Mouse (Mus musculus): ENCODE results near the gene Slc16a13. TPM values are rescaled to one million over a fixed set of nuclear protein-coding genes. Genes with fewer than 3 reads are reported as not detected.

Slc16a13 gene
- polyA plus RNA-seq, 2 experiments, result 3.2 to 3.8 TPM

DNA sequence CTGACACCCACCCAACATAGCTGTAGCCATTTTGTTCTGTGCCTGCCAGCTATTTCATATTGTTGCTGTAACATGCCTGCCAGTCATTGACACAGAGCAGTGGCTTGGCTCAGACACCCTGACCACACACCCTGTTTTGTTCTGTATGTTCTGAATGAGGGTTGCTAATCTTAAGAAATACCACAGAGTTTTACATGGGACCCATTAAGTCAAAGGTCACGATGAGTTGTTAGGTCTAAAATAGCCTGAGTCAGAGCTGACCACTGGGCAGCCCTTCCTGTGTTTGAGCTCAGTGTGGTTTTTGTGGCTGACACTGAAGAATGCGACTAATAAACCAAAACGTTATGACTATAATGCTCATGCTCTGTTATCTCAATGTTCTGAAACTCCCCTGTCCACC lies 22.5 kb downstream of the Slc16a13 start:
- Histone ChIP-seq H3K4me3 (ENCODE audit: insufficient read depth in 1 of 2, low read depth in 2 of 2, low read length in 2 of 2) (no peak overlapping the region), H3K4me1 (replicated peaks; ENCODE audit: control insufficient read depth in 2 of 2, insufficient read depth in 2 of 2, low read length in 1 of 2) (no peaks in the 10 kb centered on the region), H3K4me2 (ENCODE audit: low read depth) (no peak overlapping the region), H3K9ac (replicated peaks) (no peak overlapping the region), H3K36me3 (replicated peaks; ENCODE audit: control insufficient read depth, insufficient read depth, low read depth) (no peaks in the 10 kb centered on the region), H3K27ac (no peak overlapping the region), H3K27me3 (ENCODE audit: control insufficient read depth, insufficient read depth, low read length) (no peaks in the 10 kb centered on the region), H3K9me3 (ENCODE audit: control insufficient read depth, low read length) (no peaks in the 10 kb centered on the region)
- 28% methylated on average over 3 of the region's 3 CpGs for WGBS (ENCODE audit: insufficient replicate concordance)
- no peak for ATAC-seq (ENCODE audit: insufficient read depth)
- TF ChIP-seq EP300 (IDR thresholded peaks at IDR 0.05; ENCODE audit: low read depth) (no peak), CTCF (IDR thresholded peaks at IDR 0.05; ENCODE audit: low read depth) (no peak)
- DNase-seq (ENCODE audit: low read depth in 3 of 3, low spot score in 3 of 3), result no peak

DNA sequence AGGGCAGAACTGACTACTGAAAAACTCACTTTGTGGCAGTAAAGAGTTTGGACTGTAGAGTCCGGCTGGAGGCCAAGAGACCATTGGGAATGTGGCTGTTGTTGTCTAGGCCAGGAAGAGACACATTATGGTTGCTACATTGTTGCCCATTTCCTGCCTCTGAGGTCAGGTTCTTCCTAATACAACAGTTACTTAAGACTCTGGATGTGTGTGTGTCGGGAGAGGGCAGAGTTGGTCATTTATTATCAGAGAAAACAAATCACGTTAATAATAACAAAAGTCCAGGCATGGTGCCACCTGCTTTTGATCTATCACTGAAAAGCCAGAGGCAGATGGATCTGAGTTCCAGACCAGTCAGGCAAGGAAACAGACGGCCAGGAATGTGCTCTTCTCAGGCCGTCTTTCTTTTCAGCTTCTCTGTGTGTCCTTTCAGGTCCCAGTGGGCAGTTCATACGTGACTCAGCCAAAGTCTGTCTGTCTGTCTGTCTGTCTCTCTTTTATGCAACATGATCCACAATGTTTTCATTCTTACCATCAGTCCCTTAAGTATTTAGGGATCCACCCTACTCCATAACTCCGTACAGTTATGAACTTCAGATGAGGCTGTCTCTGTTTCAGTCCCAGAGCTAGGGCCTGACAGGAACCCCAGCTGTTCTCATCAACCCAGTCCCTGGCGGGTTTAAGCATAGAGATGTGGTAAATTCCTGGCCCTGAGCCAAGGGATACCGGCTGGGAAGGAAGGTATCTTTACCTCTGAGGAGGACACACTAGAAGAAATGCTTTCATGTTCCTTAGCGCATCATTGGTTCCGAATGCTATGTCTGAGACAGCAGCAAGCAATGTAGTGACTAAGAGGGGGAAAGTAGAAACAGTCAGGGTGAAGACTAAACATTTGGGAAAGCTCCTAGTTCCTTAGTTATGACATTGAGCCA lies 27.2 kb downstream of the Slc16a13 start:
- Histone ChIP-seq H3K4me3 (ENCODE audit: insufficient read depth in 1 of 2, low read depth in 2 of 2, low read length in 2 of 2) (no peak overlapping the region), H3K27ac (no peak overlapping the region), H3K9me3 (ENCODE audit: control insufficient read depth, low read length) (no peaks in the 10 kb centered on the region), H3K4me2 (ENCODE audit: low read depth) (no peak overlapping the region), H3K9ac (replicated peaks) (no peak overlapping the region), H3K27me3 (ENCODE audit: control insufficient read depth, insufficient read depth, low read length) (no peaks in the 10 kb centered on the region), H3K4me1 (replicated peaks; ENCODE audit: control insufficient read depth in 2 of 2, insufficient read depth in 2 of 2, low read length in 1 of 2) (no peaks in the 10 kb centered on the region), H3K36me3 (replicated peaks; ENCODE audit: control insufficient read depth, insufficient read depth, low read depth) (no peaks in the 10 kb centered on the region)
- DNase-seq (ENCODE audit: low read depth in 3 of 3, low spot score in 3 of 3) (no peak), ATAC-seq (ENCODE audit: insufficient read depth) (no peak)
- WGBS (ENCODE audit: insufficient replicate concordance), result 51% methylated on average over 11 of the region's 11 CpGs
- no peak for TF ChIP-seq CTCF (IDR thresholded peaks at IDR 0.05; ENCODE audit: low read depth)
- TF ChIP-seq EP300 (IDR thresholded peaks at IDR 0.05; ENCODE audit: low read depth), result no peak

DNA sequence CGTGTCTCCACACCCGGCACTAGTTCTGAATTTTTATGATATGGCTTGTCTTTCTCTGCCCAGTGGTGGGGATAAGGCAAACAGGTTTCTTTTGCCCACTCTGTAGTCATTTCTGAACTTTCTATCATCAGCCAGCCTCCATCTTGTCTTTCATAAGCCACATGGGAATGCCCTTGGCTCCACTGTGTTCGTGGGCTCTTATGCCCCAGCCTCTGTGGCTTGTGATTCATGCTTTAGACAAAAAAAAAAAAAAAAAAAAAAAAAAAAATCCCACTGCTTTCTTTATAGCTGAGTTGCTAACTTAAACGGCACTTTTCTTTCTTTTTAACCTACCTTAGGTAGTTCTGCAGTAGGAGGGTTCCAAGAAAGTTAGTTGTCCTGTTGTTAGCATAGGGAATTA lies 28.7 kb downstream of the Slc16a13 start:
- ATAC-seq (ENCODE audit: insufficient read depth) (no peak), DNase-seq (ENCODE audit: low read depth in 3 of 3, low spot score in 3 of 3) (no peak)
- H3K9me3 ChIP-seq (ENCODE audit: control insufficient read depth, low read length), result no peaks in the 10 kb centered on the region
- no peak overlapping the region for H3K27ac ChIP-seq
- no peak overlapping the region for H3K4me2 ChIP-seq (ENCODE audit: low read depth)
- TF ChIP-seq EP300 (IDR thresholded peaks at IDR 0.05; ENCODE audit: low read depth) (no peak), CTCF (IDR thresholded peaks at IDR 0.05; ENCODE audit: low read depth) (no peak)
- WGBS (ENCODE audit: insufficient replicate concordance), result 58% methylated on average over 4 of the region's 4 CpGs
- H3K4me1 ChIP-seq (replicated peaks; ENCODE audit: control insufficient read depth in 2 of 2, insufficient read depth in 2 of 2, low read length in 1 of 2), result no peaks in the 10 kb centered on the region
- no peaks in the 10 kb centered on the region for H3K27me3 ChIP-seq (ENCODE audit: control insufficient read depth, insufficient read depth, low read length)
- no peaks in the 10 kb centered on the region for H3K36me3 ChIP-seq (replicated peaks; ENCODE audit: control insufficient read depth, insufficient read depth, low read depth)
- H3K4me3 ChIP-seq (ENCODE audit: insufficient read depth in 1 of 2, low read depth in 2 of 2, low read length in 2 of 2), result no peak overlapping the region
- H3K9ac ChIP-seq (replicated peaks), result no peak overlapping the region

DNA sequence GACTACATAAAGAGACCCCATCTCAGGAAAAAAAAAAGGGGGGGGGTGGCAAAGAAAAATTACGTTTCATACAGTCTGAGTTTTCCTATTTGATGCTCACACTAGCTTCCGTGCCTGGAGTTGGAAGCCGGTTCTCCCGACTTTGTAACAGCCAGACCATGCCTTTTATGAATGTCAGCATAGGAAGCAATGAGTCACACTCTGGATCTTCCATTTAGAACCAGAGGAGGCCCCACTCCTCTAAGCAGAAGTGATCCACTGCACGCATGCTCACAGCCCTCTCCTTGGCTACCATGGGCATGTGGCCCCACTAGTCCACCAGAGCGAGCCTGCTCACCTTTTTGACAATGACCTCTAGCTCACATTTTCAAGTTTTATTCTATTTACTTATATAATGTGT lies 29.7 kb downstream of the Slc16a13 start:
- DNase-seq (ENCODE audit: low read depth in 3 of 3, low spot score in 3 of 3) (no peak), ATAC-seq (ENCODE audit: insufficient read depth) (no peak)
- Histone ChIP-seq H3K4me2 (ENCODE audit: low read depth) (no peak overlapping the region), H3K9me3 (ENCODE audit: control insufficient read depth, low read length) (no peaks in the 10 kb centered on the region), H3K4me3 (ENCODE audit: insufficient read depth in 1 of 2, low read depth in 2 of 2, low read length in 2 of 2) (no peak overlapping the region), H3K27ac (no peak overlapping the region), H3K36me3 (replicated peaks; ENCODE audit: control insufficient read depth, insufficient read depth, low read depth) (no peaks in the 10 kb centered on the region), H3K27me3 (ENCODE audit: control insufficient read depth, insufficient read depth, low read length) (no peaks in the 10 kb centered on the region), H3K9ac (replicated peaks) (no peak overlapping the region), H3K4me1 (replicated peaks; ENCODE audit: control insufficient read depth in 2 of 2, insufficient read depth in 2 of 2, low read length in 1 of 2) (no peaks in the 10 kb centered on the region)
- 58% methylated on average over 6 of the region's 6 CpGs for WGBS (ENCODE audit: insufficient replicate concordance)
- TF ChIP-seq EP300 (IDR thresholded peaks at IDR 0.05; ENCODE audit: low read depth), result no peak
- TF ChIP-seq CTCF (IDR thresholded peaks at IDR 0.05; ENCODE audit: low read depth), result no peak

DNA sequence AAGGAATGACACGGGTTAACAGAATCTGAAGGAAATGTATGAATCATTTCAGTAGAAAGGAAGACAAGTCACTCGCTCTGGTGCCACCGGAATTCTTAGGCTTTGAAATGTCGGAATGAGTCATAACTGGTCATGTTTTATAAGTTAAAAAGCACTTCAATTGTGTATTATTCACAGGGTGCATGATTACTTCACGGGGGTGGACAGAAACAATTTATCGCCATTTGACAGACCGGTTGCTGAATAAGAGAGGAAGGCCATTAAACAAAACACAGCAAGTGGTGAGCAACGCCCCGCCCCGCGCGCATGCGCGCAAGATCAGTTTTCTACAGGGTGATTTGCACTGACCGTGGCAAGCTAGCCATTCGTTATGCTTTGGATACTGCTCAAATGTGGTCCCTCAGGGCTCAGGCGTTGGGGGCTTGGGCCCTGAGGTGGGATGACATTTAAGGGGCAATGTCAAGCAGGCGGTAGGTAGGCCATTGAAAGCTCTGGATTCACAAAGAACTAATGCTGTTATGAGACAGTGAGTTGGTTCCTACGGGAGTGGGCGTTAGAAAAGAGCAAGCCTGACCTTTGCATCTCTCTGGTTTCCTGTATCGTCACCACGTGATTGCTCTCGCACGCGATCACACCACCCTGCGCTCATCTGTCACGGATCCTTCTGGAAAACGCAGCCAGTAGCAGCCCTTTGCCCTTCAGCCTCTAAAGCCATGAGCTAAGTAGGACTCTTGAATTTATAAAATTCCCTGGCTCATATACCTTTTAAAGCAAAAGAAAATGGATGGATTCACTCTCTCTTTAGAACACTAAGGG lies 31.3 kb downstream of the Slc16a13 start:
- Histone ChIP-seq H3K4me2 (ENCODE audit: low read depth) (no peak overlapping the region), H3K27ac (no peak overlapping the region), H3K27me3 (ENCODE audit: control insufficient read depth, insufficient read depth, low read length) (no peaks in the 10 kb centered on the region), H3K4me3 (ENCODE audit: insufficient read depth in 1 of 2, low read depth in 2 of 2, low read length in 2 of 2) (no peak overlapping the region), H3K9ac (replicated peaks) (no peak overlapping the region), H3K4me1 (replicated peaks; ENCODE audit: control insufficient read depth in 2 of 2, insufficient read depth in 2 of 2, low read length in 1 of 2) (no peaks in the 10 kb centered on the region), H3K36me3 (replicated peaks; ENCODE audit: control insufficient read depth, insufficient read depth, low read depth) (no peaks in the 10 kb centered on the region), H3K9me3 (ENCODE audit: control insufficient read depth, low read length) (no peaks in the 10 kb centered on the region)
- no peak for DNase-seq (ENCODE audit: low read depth in 3 of 3, low spot score in 3 of 3)
- ATAC-seq (ENCODE audit: insufficient read depth), result no peak
- TF ChIP-seq EP300 (IDR thresholded peaks at IDR 0.05; ENCODE audit: low read depth) (no peak), CTCF (IDR thresholded peaks at IDR 0.05; ENCODE audit: low read depth) (no peak)
- WGBS (ENCODE audit: insufficient replicate concordance), result 78% methylated on average over 28 of the region's 28 CpGs

Data from liver, embryonic 14.5 days (tissue).